Mouse (Mus musculus): ENCODE measurements around the gene Olfr1423. TPM values are rescaled to one million over a fixed set of nuclear protein-coding genes. Genes with fewer than 3 reads are reported as not detected.

The Olfr1423 gene
- polyA plus RNA-seq, 1 experiment from 2014 or later = not detected

Other genes with a start within 250 kb of the Olfr1423 start
- 5.8 and 7.0 TPM in 2 replicates for gene Stx3, start 221.9 kb downstream of the Olfr1423 start, polyA plus RNA-seq (2014; fragmentation: Nextera tagmentation; extraction: Ambion mirVana)
- gene Olfr1417, start 202.1 kb downstream of the Olfr1423 start, polyA plus RNA-seq (2014; fragmentation: Nextera tagmentation; extraction: Ambion mirVana) = 0.12 TPM in 1 of 2 replicates, not detected in the other
- not detected in 2 replicates for gene Olfr1418, start 180.3 kb downstream of the Olfr1423 start, polyA plus RNA-seq (2014; fragmentation: Nextera tagmentation; extraction: Ambion mirVana)
- not detected in 2 replicates for gene Olfr1419, start 166.2 kb downstream of the Olfr1423 start, polyA plus RNA-seq (2014; fragmentation: Nextera tagmentation; extraction: Ambion mirVana)
- gene Olfr1420, start 154.8 kb downstream of the Olfr1423 start, polyA plus RNA-seq (2014; fragmentation: Nextera tagmentation; extraction: Ambion mirVana) = 0.07 and 0.27 TPM in 2 replicates
- gene Patl1, start 128.9 kb downstream of the Olfr1423 start, polyA plus RNA-seq (2014; fragmentation: Nextera tagmentation; extraction: Ambion mirVana) = 19.0 and 21.2 TPM in 2 replicates
- gene Osbp, start 75.4 kb downstream of the Olfr1423 start, polyA plus RNA-seq (2014; fragmentation: Nextera tagmentation; extraction: Ambion mirVana) = 10.8 and 11.4 TPM in 2 replicates
- not detected in 2 replicates for gene Olfr1424, start 21.4 kb upstream of the Olfr1423 start, polyA plus RNA-seq (2014; fragmentation: Nextera tagmentation; extraction: Ambion mirVana)
- gene Olfr1425, start 36.4 kb upstream of the Olfr1423 start, polyA plus RNA-seq (2014; fragmentation: Nextera tagmentation; extraction: Ambion mirVana) = not detected in 2 replicates
- not detected in 2 replicates for gene Olfr1426, start 50.7 kb upstream of the Olfr1423 start, polyA plus RNA-seq (2014; fragmentation: Nextera tagmentation; extraction: Ambion mirVana)
- not detected in 2 replicates for gene Olfr1427, start 62.0 kb upstream of the Olfr1423 start, polyA plus RNA-seq (2014; fragmentation: Nextera tagmentation; extraction: Ambion mirVana)
- not detected in 2 replicates for gene Olfr1428, start 74.6 kb upstream of the Olfr1423 start, polyA plus RNA-seq (2014; fragmentation: Nextera tagmentation; extraction: Ambion mirVana)
- gene Olfr76, start 81.9 kb upstream of the Olfr1423 start, polyA plus RNA-seq (2014; fragmentation: Nextera tagmentation; extraction: Ambion mirVana) = not detected in 2 replicates
- gene Olfr1555-ps1, start 128.8 kb upstream of the Olfr1423 start, polyA plus RNA-seq (2014; fragmentation: Nextera tagmentation; extraction: Ambion mirVana) = not detected in 2 replicates
- gene Olfr1431, start 159.3 kb upstream of the Olfr1423 start, polyA plus RNA-seq (2014; fragmentation: Nextera tagmentation; extraction: Ambion mirVana) = not detected in 2 replicates
- gene Olfr1432, start 191.3 kb upstream of the Olfr1423 start, polyA plus RNA-seq (2014; fragmentation: Nextera tagmentation; extraction: Ambion mirVana) = not detected in 2 replicates
- not detected in 2 replicates for gene Olfr262, start 200.3 kb upstream of the Olfr1423 start, polyA plus RNA-seq (2014; fragmentation: Nextera tagmentation; extraction: Ambion mirVana)
- not detected in 2 replicates for gene Olfr235, start 219.7 kb upstream of the Olfr1423 start, polyA plus RNA-seq (2014; fragmentation: Nextera tagmentation; extraction: Ambion mirVana)
- gene Olfr1434, start 238.5 kb upstream of the Olfr1423 start, polyA plus RNA-seq (2014; fragmentation: Nextera tagmentation; extraction: Ambion mirVana) = not detected in 2 replicates

Data from heart, embryonic 14.5 days (tissue).